Mouse (Mus musculus): Measurements from ENCODE around the gene Btbd10. TPM values are rescaled to one million over a fixed set of nuclear protein-coding genes. Genes with fewer than 3 reads are reported as not detected.

Gene Btbd10
- 4.2 TPM for polyA plus RNA-seq (2014; fragmentation: Illumina TruSeq; extraction: RNeasy Lipid Tissue Mini Kit (QIAGEN cat#74804); ENCODE audit: low read depth, low replicate concordance)

DNA sequence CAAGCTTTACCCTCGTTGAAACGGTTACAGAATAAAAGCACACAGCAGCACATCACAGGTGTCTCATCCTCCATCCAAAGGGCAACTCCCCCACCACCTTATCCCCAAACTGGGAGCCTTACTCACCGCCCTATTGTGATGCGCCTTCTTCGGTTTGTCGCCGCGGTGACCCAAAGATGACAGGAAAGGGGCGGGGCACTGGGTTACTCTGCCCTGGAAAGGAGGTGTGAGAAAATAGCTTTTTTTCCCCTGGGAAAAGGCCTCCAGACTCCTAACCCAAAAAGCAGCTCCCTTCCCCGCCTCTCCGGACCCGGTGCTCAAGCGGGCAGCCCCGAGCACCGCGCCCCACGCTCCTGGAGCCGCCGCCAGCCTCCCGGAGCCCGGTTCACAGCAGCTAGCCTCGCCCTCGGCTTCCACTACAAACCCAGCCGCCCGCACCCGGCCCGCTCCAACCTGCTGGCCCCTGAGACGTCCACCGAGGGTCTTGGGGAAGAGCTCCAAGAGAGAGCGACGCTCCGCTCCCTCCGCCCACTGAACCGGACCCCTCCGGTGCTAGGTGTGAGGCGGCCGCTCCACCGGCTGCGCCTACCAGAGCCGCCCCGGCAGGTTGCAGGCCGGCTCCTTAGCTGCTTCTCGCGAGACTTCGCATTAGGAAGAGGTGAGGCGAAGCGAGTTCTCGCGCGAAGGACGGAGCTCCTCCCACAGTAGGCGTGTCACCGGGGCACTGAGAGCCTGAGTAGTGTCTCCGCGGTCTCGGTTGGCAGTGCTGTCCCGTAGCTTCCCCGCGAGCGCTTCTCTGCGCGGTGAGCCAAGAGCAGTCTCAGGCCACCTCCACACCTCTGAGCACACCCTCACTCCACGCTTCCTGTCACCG is at the start of gene Btbd10:
TSS of gene Btbd10 (minus strand) at position 647 of the 874 bp plus-strand sequence.

DNA sequence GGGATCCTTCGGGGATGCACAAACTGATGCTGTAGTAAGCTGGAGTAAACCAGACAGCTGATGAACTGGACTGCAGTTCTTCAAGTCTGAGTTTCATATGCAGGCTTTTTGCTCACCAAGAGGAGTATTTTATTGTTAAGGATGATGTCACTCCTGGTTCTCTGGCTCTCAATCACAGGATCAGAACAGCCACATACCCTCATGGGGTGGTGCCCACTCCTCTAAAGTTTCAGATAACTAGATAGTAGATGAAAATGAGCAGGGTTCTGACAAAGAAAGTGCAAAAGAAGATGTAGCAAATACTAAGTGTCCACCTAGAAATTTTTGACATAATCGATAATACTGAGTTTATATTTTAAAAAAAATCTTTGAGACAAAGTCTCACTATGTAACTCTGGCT is 19.3 kb upstream of the Btbd10 start, which contains the start of gene Pth:
TSS of gene Pth (minus strand) at position 101 of the 400 bp plus-strand sequence.

Other genes with a start within 250 kb of the Btbd10 start
- 24.9 TPM for gene Arntl, start 161.9 kb downstream of the Btbd10 start, polyA plus RNA-seq (2014; fragmentation: Illumina TruSeq; extraction: RNeasy Lipid Tissue Mini Kit (QIAGEN cat#74804); ENCODE audit: low read depth, low replicate concordance)
- not detected for gene Pth, start 19.2 kb upstream of the Btbd10 start, polyA plus RNA-seq (2014; fragmentation: Illumina TruSeq; extraction: RNeasy Lipid Tissue Mini Kit (QIAGEN cat#74804); ENCODE audit: low read depth, low replicate concordance)
- 8.1 TPM for gene Far1, start 144.4 kb upstream of the Btbd10 start, polyA plus RNA-seq (2014; fragmentation: Illumina TruSeq; extraction: RNeasy Lipid Tissue Mini Kit (QIAGEN cat#74804); ENCODE audit: low read depth, low replicate concordance)